Mouse (Mus musculus) v-Abl transformed pro-B cells (cell line): ENCODE results near the gene Parp8.

Experiments
- in situ Hi-C, 2 experiments: fragments of 400-800 bp; cut with MboI; formaldehyde crosslinking; loops; one replicate each; pipeline ENCODE4 v1.15.1; 2025; ENCODE audit not compliant: unreplicated experiment in 2 of 2

The Parp8 gene

DNA sequence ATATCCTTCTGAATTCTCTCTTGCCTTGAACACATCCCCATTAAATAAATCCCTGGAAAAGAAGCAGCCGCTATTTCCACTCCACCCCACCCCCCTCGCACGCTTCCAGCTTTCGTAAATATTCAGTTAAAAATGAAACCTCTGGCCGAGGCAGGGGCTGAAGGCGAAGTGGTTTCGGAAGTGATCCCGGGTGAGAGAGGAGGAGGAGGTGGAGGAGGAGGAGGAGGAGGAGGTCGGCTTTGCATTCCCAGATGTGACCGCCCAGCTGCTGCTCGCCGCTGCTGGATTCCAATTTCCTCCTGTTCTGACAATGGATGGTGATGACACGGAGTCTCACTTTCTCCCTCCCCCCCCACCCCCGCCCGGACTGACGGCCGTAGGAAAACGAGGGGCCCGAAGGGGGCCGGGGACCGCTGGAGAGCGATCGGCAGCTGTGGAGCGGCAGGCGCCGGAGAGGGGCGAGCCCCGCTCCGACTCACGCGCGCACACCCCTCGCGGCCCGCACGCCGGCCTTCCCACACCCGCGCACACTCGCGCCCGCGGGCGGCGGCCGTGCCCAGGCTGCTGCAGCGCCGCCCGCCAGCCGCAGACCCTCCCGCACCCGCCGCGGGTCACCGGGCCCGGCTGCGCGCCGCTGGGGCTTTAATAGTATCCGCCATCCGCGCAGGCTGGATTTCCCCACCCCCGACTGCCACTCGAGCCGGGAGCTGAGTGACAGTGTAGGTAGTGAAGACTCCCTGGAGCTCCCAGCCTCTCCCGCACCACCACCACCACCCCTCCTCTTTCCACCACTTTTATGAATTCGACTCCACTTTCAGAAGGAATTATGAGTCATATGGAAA lies at the start of gene Parp8:
Gene Parp8, minus strand, starts transcription at position 312 of the 842 bp plus-strand sequence.
- in situ Hi-C loops = loop anchor here (25.0 kb wide), 2 partner anchors 1362 to 1838 kb away; partner anchors contain the start of genes B430218F22Rik (in 1 of the 2) and Mrps30 (in 1 of the 2)

DNA sequence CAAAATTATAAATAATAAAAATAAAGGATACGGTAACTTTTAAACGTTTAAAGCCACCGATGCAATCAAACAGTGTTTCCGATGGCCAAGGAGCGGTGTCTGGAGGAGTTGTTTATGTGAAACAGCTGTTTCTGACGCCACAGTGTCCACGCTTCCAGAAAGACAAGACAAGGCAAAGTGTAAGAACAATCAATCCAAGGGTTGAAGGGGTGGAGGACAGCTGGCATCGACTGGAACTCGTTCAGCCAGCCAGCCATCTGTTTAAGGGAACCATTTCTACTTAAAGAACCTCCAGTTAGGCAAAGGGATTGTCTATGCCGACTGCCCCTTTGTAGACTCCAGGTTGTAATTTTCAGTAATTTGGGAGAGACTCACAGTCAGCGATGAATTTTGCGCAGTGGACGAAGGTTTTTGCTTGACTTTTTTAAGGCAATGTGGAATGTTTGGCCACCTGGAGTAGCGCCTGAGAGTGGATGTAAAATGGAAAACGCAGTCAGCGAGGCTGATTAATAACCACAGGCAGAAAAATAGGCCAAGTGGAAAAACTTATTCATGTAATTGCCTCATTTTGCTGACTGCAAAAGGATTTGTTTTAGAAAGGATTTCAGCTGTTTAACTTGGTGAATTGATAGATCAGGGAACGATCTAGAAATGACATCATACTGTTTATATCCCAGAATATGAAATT lies 37.4 kb upstream of the Parp8 start:
- in situ Hi-C loops = no loop called here

DNA sequence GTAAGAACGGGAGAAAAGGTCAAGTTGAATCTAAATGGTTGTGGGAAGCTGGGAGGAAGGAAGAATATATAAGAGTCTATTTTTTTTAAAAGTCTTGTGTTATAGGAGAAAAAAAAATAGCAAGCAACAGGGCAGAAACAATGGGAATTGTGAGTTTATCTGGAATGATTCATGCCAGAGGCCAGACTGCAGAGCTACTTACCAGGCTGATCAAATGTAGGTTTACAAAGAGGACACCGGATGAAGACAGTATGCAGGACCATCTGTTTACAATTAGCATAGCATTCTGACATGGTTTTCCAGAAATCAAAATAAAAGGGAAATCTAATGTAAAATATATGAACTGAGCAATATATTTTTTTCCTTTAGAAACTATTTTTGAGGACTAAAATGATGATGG lies 31.1 kb upstream of the Parp8 start:
- in situ Hi-C loops = no loop called here

DNA sequence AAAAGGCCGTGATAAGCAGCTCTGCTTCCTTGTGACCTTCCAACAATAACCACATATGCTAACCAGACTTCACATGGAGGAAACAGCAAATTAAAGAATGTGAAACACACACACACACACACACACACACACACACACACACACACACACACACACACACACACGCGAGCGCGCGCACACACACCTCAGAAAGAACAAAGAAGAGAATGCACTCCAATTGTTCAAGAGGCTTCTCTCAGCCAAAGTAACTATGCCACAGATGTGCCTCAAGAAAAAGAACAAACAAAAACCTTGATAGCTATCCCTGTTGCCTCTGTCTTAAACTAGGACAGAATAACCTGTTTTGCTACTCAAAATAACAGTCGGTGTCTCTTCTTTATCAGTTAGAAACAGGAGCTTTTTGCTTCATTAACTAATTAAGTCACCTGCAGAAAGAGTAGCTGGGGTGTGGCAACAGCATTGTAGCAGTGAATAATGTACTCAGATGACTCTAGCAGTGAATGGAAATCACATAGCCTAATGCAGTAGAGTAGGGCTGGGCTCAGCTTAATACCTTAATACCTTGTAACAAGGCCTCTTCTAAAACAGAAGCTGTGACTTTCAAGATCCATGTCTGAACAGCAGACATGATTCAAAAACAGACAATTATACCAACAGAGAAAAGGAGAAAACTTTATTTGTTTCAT lies 29.6 kb upstream of the Parp8 start:
- in situ Hi-C loops = no loop called here

DNA sequence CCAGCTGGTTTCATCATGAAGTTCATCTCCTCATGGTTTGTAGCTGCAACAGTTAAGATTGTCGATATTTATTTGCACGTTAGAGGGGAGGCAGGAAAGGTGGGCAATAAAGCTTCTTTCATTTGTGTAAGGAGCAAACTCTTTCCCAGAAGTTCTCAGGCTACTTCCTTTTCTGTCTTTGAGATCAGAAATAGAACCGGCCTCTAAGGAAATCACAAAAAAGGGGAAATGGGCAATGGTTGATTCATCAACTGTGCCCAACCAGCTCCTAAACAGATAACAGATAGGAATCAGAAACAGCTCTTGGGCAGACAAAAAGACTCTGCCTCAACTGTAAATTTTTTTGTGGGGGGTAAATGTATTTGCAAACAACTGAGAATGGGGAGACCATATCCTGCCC lies 27.4 kb upstream of the Parp8 start:
- in situ Hi-C loops = no loop called here

DNA sequence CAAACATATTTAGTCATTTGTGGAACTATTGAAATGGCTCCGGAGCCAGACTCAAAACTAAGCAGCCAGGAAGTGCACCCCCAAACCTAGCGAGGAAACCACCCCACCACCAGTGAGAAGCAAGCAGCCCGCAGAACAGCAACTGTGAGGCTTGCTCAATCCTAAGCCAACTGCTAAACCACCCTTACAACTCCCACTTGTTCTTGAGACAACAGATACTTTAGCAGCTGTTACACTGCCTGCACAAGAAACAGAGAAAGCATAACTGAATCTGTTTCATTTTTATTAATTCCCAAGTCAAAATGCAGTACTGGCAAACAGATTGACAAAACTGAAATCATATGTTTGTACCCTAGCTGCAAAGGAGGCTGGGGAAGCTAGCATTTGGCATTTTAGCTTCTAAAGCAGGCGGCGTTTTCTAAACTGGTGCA lies 23.2 kb upstream of the Parp8 start:
- in situ Hi-C loops = loop anchor here (25.0 kb wide), 2 partner anchors 1339 to 1861 kb away; partner anchors contain the start of genes B430218F22Rik (in 1 of the 2) and Mrps30 (in 1 of the 2)

DNA sequence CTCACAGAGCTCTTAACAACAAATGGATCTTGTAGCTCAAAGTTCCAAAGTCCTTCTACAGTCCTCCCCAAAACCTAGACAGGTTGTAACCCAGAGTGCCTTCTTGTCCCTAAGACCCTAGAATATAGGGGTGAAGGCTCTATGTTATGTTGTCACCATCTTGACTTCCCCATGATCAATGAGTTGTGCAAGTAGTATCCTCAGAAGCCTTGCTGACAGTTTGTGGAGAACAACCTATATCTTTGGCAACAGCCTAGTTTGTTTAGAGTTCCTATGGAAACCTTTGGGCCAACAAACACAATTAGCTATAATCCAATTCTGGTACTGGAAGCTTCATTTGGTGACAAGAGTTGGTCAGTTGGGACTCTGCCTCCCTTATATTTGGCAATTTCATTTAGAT lies 18.2 kb upstream of the Parp8 start:
- in situ Hi-C loops = loop anchor here (25.0 kb wide), 2 partner anchors 1344 to 1856 kb away; partner anchors contain the start of genes B430218F22Rik (in 1 of the 2) and Mrps30 (in 1 of the 2)

DNA sequence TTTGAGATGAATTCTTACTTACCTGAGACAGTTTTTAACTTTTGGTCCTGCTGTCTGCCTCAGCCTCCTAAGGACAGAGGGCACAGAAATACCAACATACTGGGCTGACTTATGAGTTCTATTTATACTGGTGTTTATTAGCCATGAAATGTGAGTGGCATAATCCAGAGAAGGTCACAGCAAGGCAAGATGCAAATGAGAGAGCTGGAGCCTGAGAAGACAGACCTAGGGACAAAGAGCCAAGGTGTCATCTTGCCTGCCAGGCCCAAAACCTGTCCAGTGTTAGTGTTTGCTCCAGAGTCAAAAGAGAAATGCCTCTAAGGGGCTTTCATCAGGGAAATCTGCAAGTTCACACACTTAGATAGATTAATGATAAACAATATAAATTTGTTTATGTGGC lies 15.7 kb upstream of the Parp8 start:
- in situ Hi-C loops = loop anchor here (25.0 kb wide), 2 partner anchors 1346 to 1854 kb away; partner anchors contain the start of genes B430218F22Rik (in 1 of the 2) and Mrps30 (in 1 of the 2)

DNA sequence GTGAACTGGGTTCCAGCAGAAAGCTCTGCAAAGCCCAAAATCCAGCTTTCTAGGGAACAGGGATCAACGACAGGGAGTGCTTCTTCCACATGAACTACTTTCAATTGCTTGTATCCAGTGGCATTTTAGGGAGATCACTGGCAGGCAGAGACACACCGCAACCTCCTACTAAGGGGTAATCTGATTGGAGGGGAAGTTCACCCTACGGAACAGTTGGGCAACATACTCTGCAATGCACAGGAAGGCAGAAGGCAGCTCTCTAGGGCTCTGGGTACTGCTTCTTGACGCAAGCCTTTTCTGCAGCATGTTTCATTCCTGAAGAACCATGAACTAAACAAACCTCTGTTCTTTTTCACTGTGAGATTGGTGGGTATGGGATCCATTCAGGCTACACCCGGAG lies 10.9 kb upstream of the Parp8 start:
- in situ Hi-C loops = loop anchor here (25.0 kb wide), 2 partner anchors 1351 to 1849 kb away; partner anchors contain the start of genes B430218F22Rik (in 1 of the 2) and Mrps30 (in 1 of the 2)

DNA sequence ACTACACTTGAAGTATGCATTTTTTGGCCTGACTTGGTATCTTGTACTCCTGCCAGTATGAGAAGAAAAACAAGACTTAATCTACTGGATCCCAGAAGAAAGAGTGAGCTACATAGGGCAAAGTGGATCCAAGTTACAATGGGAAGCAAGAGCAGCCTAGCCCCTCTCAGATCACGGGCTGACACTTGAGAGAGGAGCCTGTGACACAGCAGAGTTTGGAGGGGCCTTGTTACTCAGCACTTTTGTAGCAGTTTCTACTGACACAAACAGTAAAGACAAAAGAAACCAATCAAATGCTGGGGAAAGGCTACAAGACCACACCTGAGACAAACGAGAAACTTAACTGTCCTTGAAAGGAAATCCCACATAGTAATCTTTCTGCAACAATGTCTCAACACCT lies 9.8 kb upstream of the Parp8 start:
- in situ Hi-C loops = loop anchor here (25.0 kb wide), 2 partner anchors 1352 to 1848 kb away; partner anchors contain the start of genes B430218F22Rik (in 1 of the 2) and Mrps30 (in 1 of the 2)

DNA sequence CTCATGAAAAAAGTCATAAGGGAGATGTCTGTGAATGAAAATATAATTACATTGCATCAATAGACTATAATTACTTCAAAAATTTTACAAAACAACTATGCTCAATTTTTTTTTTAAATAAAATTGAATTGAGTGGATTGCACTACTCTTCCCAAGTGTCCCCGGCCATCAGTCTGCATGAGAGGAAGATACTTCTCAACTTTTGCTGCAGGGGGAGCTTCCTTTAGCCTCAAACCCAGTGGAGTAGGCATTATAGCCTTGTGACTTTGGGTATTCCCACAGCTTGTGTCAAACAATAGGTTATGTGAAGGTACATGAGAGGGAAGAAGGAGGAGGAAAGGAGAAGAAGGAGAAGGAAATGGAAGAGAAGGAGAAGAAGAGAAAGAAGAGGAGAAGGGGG lies 9.3 kb upstream of the Parp8 start:
- in situ Hi-C loops = loop anchor here (25.0 kb wide), 2 partner anchors 1353 to 1847 kb away; partner anchors contain the start of genes B430218F22Rik (in 1 of the 2) and Mrps30 (in 1 of the 2)

DNA sequence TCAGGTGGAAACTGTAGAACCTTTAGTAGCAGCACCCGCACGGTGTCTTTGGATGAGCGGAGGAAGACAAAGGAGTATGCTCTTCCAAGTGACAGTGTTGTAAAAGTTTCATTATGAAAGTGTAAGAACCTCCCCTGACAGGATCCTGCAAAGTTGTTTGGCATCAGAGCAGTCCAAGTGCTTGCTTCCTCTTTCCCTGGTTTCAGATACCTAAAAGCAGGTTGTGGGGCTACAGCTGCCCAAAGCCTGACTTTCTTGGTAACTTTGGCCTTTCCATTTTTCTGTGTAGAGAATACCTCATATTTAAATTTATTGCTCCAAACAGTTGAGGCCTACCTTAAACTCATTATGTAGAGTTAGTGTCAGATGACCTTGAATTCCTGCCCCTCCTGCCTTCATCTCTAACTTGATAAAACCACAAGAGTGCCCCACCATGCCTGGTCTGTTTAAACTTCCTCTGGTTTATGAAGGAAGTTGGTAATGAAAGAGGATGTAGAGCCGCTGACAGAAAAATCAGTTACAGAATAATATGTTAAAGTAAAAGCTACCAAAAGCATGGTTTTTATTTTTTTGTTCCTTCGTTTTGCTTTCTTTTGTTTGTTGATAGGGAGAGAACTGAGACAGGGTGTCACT lies 8.5 kb upstream of the Parp8 start:
- in situ Hi-C loops = loop anchor here (25.0 kb wide), 2 partner anchors 1354 to 1846 kb away; partner anchors contain the start of genes B430218F22Rik (in 1 of the 2) and Mrps30 (in 1 of the 2)

DNA sequence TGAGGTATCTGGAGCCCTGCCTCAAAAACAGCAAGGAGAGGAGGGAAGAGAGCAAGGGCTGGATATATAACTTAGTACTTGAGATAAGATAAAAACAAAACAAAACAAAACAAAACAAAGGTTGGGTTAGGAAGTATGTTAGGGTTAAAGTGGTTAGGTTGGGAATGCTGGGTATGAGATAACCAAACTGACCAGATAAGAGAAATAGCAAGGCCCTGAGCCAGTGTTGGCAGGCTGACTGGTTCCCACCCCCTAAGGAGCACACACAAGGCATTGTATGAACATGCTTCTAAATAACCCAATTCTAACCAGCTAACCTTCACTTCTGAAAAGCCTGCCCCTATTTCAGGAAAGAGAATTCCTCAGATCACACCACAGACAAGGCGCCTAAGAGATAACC lies 7.1 kb upstream of the Parp8 start:
- in situ Hi-C loops = loop anchor here (25.0 kb wide), 2 partner anchors 1355 to 1845 kb away; partner anchors contain the start of genes B430218F22Rik (in 1 of the 2) and Mrps30 (in 1 of the 2)

DNA sequence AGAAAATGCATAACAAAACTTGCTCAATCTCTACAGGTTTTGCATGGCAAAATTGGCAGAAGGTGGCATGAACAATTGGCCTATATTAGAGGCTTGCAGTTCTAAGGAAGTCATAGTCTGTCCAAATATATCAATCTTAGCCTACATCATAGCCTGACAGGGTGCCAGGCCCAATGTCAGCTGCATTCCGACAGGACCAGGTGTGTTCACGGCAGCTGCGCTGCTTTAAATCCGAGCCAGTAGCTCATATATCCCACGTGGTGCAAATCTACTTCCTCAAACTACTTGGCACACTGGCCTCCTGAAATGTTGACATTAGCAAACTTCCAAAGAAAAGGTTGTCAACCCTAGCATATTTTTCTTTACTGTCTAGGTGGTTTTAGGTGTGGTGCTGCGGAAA lies 6.2 kb upstream of the Parp8 start:
- in situ Hi-C loops = loop anchor here (25.0 kb wide), 2 partner anchors 1356 to 1844 kb away; partner anchors contain the start of genes B430218F22Rik (in 1 of the 2) and Mrps30 (in 1 of the 2)

DNA sequence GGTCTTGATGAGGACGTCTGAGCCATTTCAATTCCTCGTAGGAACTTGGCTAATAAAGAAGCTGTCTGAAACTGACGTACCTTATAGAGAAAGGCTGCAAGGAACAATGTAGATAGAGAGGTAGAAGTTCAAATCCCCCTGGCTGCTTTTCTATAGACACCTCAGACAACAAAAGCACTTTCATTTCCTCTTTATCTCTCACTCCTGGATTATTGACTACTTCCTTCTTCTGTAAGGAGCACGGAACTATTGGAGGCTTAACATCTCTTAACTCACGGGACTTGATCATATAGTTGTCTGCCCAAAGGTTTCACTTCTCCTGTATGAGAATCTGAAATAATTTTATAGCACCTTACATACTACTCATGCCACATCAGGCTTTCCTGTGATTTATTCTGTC lies 2.9 kb upstream of the Parp8 start:
- in situ Hi-C loops = loop anchor here (25.0 kb wide), 2 partner anchors 1359 to 1841 kb away; partner anchors contain the start of genes B430218F22Rik (in 1 of the 2) and Mrps30 (in 1 of the 2)

DNA sequence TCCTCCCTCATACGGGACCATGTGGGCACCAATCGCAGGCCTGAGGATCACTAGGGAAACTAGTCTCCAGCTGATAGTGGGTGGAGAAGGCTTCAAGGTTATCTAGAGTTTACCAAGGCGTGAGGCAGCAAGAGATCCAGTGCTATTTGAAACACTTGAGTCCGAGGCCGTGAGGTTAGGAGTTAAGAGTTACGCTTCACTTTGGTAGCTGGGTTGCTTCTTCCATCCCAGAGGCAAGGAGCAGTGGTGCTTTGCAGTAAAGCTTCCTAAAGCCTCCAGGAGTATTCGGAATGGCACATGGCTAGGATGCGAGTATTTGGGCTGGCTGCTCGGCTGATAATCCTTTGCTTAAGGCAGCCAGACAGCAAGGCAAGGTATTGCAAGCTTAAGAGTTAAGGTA lies 2.0 kb upstream of the Parp8 start:
- in situ Hi-C loops = loop anchor here (25.0 kb wide), 2 partner anchors 1360 to 1840 kb away; partner anchors contain the start of genes B430218F22Rik (in 1 of the 2) and Mrps30 (in 1 of the 2)

DNA sequence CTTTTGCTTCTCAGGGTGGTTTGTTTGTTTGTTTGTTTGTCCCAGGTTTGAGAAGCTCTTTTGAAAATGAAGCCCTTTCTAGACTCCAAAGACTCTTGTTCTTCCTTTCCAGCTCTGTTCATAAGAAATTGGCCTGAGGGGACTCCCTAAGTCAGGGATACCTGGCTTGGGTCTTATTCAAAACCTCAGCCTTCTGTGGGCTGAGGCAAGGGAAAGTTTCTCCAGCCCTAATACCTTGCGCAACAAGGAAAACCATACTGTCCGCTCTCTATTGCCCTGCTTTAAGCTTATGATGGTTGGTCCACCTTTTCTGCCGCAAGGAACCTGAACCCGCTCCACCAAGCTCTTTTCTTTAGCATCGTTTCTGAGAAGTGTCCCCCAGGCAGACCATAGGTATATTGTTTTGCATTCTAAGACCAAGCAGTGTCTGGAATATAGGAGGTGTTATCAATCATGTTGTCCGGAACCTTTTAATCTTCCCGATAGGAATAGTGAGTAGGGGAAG lies 991 bp upstream of the Parp8 start:
- in situ Hi-C loops = loop anchor here (25.0 kb wide), 2 partner anchors 1361 to 1839 kb away; partner anchors contain the start of genes B430218F22Rik (in 1 of the 2) and Mrps30 (in 1 of the 2)

DNA sequence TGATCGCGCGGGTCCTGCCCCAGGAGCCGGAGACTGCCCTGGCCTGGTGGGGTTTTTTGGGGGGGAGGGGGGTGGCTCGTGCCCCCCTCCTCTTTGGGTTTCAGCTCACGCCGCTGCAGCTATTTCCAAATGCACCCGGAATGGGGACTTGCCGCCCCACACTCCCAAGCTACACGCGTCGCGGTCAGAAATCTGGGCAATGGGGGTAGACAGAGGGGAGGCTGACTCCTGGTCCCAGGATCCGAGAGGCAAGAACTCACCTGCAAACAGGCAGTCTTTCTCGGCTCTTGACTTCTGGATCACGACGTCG lies 466 bp downstream of the Parp8 start:
- in situ Hi-C loops = loop anchor here (25.0 kb wide), 2 partner anchors 1362 to 1838 kb away; partner anchors contain the start of genes B430218F22Rik (in 1 of the 2) and Mrps30 (in 1 of the 2)
